Mouse (Mus musculus): ENCODE measurements at regions not wholly inside any gene's neighbourhood (a gene's known extent, or its start where the extent isn't known, plus 50 kb on each side); places are given as distances from the start of the nearest gene placed in this dataset.
A peak's percentile ranks its signal among the peaks of the same experiment; 100 is the strongest.
"Not testable (repeated sequence)": the region's sequence is repeated elsewhere in the genome, so short reads cannot be mapped to it uniquely, and the experiment has no call there.

- peak; percentile 31 to 71 for DNase-seq (ENCODE audit: low spot score in 2 of 2)
Observed at GRCm38 (mm10) chr10:114265927-114266326, 536.2 kb downstream of the Trhde start.

DNA sequence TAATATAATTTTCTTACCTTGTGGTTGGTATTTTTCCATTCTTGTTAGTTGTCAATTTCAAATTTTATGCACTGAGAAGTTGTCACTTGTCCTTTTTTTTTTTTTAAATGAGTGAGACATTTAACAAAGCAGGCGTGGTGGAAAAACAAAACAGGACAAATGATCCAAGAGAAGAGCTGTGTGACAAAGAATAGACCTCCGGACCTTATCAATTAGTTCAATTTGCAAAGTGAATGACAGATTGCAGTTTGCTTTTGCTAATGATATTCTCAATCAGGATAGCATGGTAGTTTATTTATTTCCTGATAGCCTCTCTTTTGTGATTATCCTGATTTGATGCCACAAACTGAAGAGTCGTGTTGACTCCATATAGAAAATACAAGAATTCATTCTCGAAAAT, 560.5 kb downstream of the Trhde start:
- DNase-seq (ENCODE audit: low spot score in 2 of 2): no peak

DNA sequence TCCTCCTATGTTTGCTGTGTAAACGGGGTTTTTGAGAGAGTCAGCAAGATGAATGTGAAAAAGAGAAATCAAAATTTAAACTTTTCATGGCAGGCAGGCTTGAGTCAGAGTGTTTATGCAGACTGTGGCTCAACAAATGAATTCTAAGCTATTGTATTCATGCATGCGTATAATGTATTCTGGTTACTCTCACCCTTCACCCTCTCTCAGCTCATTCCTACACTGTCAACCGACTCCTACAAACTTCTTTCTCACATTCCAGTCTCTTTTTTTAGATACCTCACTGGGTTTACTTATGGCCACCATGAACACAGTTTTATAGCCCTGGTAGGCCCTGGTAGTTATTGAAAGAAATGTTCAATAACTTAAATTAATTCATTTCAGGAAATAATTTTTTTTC, 574.5 kb downstream of the Trhde start:
- no peak for DNase-seq (ENCODE audit: low spot score in 2 of 2)

- no peak for DNase-seq (ENCODE audit: low spot score in 2 of 2)
Observed at GRCm38 (mm10) chr10:114201583-114201982, 600.5 kb downstream of the Trhde start.

- no peak for DNase-seq (ENCODE audit: low spot score in 2 of 2)
Observed at GRCm38 (mm10) chr10:114200939-114201338, 601.2 kb downstream of the Trhde start.

DNA sequence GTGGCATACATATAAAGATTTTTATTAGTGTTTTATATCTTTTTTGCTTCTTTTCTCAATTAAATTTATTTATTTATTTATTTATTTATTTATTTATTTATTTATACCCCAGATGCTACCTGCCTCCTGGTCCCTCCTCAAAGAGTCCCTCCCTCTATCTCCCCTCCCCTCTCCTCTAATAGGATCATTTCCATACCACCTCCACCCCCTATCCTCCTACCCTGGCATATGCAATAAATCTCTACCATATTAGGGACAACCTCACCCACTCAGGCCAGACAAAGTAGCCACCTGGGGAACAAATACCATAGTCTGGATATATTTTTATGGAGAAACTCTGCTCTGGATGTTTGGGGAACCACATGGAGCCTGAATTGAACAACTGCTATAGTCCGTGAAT, 615.8 kb downstream of the Trhde start:
- no peak for DNase-seq (ENCODE audit: low spot score in 2 of 2)

DNA sequence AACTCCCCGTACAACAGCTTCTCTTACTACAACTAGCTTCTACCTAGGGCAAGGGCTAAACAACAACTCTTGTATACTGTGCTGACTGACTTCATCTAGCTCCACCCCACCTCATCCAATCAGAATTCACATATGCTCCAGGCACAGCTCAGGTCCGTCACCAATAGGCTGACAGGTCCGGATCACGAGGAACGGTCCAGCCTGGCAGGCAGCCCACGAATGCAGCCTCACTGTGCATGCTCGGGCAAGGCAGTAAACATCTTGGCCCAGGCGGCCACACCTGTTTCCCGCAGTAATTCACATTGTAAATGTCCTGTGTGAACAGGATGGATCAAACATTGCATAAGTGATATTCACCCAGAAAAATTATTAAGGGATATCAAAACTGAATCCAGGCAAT, 658.8 kb downstream of the Trhde start:
- not testable (repeated sequence) for DNase-seq (ENCODE audit: low spot score in 2 of 2)

GRCm38 (mm10) chr10:114137924-114138323, 664.2 kb downstream of the Trhde start:
- no peak for DNase-seq (ENCODE audit: low spot score in 2 of 2)

DNA sequence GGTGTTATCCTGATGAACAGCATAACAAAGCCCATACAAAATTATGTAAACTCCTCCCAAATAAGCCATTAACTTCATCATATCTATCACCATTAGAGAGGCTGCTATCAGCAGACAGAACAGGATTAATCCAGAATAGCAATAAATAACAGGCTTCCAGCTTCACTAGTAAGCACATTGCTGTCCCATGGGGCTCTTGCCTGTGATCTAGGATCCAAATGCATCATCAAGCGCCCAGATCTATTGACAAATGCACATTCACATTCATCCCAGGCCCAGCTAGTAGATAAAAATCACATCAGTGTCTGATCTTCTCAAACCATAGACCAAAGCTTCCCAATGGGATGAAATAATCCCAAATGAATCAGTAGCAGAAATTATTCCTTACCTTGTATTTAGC, 665.0 kb downstream of the Trhde start:
- DNase-seq (ENCODE audit: low spot score in 2 of 2): no peak
